Mouse (Mus musculus): ENCODE data around the gene St8sia2.

DNA sequence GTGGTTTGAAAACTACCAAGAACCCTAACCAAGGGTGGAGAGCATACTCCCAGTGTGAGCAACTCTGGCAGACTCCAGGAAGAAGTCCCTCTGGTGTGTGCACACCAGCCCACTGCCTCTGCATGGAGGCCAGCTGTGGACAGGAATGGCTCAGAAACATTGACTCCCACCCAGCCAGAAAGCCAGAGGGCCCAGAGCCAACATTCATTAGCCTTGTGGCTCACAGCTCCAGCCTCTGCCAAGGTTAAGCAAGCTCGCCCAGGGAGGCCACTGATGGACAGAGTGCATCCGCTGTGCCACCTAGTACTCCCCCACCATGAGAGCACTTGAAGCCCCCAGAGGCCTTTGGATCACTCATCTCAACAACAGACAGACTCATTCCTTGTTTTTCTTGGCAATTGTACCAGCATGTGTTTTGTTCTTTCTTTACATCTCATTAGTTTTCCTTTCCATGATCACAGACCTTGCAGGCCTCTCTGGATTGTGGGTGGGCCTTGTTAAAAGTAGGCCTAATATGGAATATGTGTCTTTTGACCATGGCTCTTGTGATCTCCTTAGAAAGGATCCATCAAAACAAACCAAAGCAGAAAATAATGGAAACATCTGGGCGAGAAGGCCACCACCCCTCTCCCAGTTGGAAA, 46.9 kb upstream of the St8sia2 start:
- TF ChIP-seq MAFK (IDR thresholded peaks at IDR 0.05; ENCODE audit: insufficient read depth, low read depth, low read length) = no peak
- no peak for TF ChIP-seq CHD2 (IDR thresholded peaks at IDR 0.05; ENCODE audit: low read depth, low read length)
- TF ChIP-seq ZC3H11A (IDR thresholded peaks at IDR 0.05; ENCODE audit: borderline replicate concordance, low read depth, low read length) = no peak
- no peak for TF ChIP-seq HCFC1 (IDR thresholded peaks at IDR 0.05; ENCODE audit: borderline replicate concordance, insufficient read depth, low read length)
- no peak for TF ChIP-seq ZNF384 (IDR thresholded peaks at IDR 0.05; ENCODE audit: low read depth, low read length)

Data from ES-E14 (cell line).